Mouse (Mus musculus): ENCODE results near the gene Rpp38. TPM values are rescaled to one million over a fixed set of nuclear protein-coding genes. Genes with fewer than 3 reads are reported as not detected.

The Rpp38 gene
- polyA plus RNA-seq, 1 experiment from 2014 or later = 7.4 TPM

DNA sequence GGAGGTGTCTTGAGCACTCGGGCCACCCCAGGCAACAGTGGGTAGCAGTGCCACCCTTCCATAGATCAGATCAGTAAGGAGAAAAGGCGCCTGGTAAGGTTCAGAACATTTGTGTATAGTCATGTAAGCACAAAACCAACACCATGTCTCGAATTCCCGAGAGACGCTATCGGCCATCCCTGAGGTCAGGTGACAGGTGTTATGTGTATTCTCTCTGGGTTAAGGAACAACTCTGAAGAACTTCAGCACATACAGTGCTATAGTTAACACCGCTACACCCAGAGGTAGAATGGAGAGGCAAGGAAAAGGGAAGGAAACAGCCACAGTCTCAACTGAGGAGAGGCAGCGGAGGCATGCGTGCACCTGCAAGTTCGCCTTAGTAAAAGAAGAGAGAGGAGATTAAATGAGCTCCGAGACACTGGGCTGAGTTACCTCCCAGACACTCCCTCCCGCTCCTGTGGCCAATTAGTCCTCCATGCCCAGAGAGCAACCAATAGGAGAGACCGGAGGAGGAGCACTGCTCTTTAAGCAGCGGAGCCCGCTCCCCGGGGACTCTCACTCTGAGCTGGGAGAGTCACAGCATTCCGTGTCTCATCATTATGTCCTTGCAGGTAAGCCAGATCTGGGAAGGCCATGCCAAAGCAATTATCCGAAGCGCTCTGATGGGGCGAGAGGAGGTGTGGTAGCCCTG is 3.3 kb upstream of the Rpp38 start, which contains the start of gene Acbd7:
Gene Acbd7, plus strand, starts transcription at position 558 of the 691 bp plus-strand sequence.
- peak; percentile 56 for ATAC-seq (ENCODE audit: low read depth)
- H3K4me1 ChIP-seq (ENCODE audit: control insufficient read depth, low read depth, low read length) = peaks cover 19% of the 10 kb centered on the region
- H3K4me2 ChIP-seq (ENCODE audit: low read depth, low read length) = peak within 1 kb of the TSS; percentile 77
- H3K9ac ChIP-seq (ENCODE audit: low read depth, low read length) = peak within 1 kb of the TSS; percentile 40
- WGBS (ENCODE audit: insufficient replicate concordance) = 3% methylated on average over 20 of the region's 20 CpGs
- no peak within 1 kb of the TSS for H3K27ac ChIP-seq (ENCODE audit: low read length)
- H3K36me3 ChIP-seq (ENCODE audit: control insufficient read depth, insufficient read depth) = no peaks in the 10 kb centered on the region
- no peaks in the 10 kb centered on the region for H3K27me3 ChIP-seq (ENCODE audit: control insufficient read depth, insufficient read depth, low read depth, low read length)
- no peaks in the 10 kb centered on the region for H3K9me3 ChIP-seq (replicated peaks; ENCODE audit: control insufficient read depth, low read length)
- H3K4me3 ChIP-seq (ENCODE audit: low read depth, low read length) = peak within 1 kb of the TSS; percentile 52

DNA sequence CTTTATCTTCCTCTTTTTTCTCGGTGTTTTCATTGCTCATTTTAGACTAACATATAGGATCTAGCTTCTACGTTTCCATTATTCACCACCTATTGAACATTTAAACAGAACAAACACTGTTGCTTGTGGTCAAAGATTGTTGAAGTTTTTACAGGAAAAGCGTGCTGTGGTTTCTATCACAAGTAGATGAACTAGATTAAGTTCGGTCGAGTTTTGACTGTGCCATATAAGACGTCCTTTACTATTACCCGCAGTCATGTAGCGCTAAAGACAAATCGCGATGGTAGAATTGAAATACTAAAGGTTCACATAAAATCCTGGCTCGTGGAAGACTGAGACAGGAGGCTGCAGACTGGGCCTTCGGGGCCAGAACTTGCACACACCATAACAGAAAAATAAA is 1.3 kb upstream of the Rpp38 start:
- WGBS (ENCODE audit: insufficient replicate concordance) = 68% methylated on average over 12 of the region's 12 CpGs
- no peak overlapping the region for H3K27ac ChIP-seq (ENCODE audit: low read length)
- H3K4me1 ChIP-seq (ENCODE audit: control insufficient read depth, low read depth, low read length) = peaks cover 19% of the 10 kb centered on the region
- H3K9ac ChIP-seq (ENCODE audit: low read depth, low read length) = no peak overlapping the region
- H3K4me2 ChIP-seq (ENCODE audit: low read depth, low read length) = no peak overlapping the region
- H3K4me3 ChIP-seq (ENCODE audit: low read depth, low read length) = no peak overlapping the region
- no peaks in the 10 kb centered on the region for H3K27me3 ChIP-seq (ENCODE audit: control insufficient read depth, insufficient read depth, low read depth, low read length)
- no peak for ATAC-seq (ENCODE audit: low read depth)
- H3K36me3 ChIP-seq (ENCODE audit: control insufficient read depth, insufficient read depth) = peaks cover 5% of the 10 kb centered on the region
- H3K9me3 ChIP-seq (replicated peaks; ENCODE audit: control insufficient read depth, low read length) = no peaks in the 10 kb centered on the region

DNA sequence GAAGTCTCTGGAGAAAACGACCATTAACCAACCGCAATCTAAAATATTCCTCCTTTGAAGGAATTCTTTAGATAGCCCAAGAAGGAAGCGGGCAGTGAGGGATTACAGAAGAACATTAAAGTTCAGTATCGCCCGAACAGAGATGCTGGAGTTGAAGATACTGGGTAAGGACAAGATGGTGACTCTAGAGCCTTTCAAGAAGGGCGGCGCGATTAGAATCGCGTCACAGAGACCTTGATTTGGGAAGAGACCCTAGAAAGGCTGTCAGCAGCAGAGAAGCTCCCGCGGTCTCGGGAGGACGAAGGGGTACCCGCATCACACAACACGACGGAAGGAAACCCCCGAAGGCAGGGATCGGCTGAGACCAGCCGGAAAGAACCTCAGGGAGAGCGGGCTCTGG is 387 bp downstream of the Rpp38 start:
- Histone ChIP-seq H3K27me3 (ENCODE audit: control insufficient read depth, insufficient read depth, low read depth, low read length) (no peaks in the 10 kb centered on the region), H3K9me3 (replicated peaks; ENCODE audit: control insufficient read depth, low read length) (no peaks in the 10 kb centered on the region), H3K9ac (ENCODE audit: low read depth, low read length) (peak overlapping the region; percentile 67), H3K36me3 (ENCODE audit: control insufficient read depth, insufficient read depth) (peaks cover 13% of the 10 kb centered on the region), H3K4me3 (ENCODE audit: low read depth, low read length) (peak overlapping the region; percentile 70), H3K4me2 (ENCODE audit: low read depth, low read length) (peak overlapping the region; percentile 89), H3K4me1 (ENCODE audit: control insufficient read depth, low read depth, low read length) (peaks cover 19% of the 10 kb centered on the region), H3K27ac (ENCODE audit: low read length) (peak overlapping the region; percentile 65; the same call in 1 of the 2 replicates)
- no peak for ATAC-seq (ENCODE audit: low read depth)
- under 1% methylated on average over 21 of the region's 21 CpGs for WGBS (ENCODE audit: insufficient replicate concordance)

DNA sequence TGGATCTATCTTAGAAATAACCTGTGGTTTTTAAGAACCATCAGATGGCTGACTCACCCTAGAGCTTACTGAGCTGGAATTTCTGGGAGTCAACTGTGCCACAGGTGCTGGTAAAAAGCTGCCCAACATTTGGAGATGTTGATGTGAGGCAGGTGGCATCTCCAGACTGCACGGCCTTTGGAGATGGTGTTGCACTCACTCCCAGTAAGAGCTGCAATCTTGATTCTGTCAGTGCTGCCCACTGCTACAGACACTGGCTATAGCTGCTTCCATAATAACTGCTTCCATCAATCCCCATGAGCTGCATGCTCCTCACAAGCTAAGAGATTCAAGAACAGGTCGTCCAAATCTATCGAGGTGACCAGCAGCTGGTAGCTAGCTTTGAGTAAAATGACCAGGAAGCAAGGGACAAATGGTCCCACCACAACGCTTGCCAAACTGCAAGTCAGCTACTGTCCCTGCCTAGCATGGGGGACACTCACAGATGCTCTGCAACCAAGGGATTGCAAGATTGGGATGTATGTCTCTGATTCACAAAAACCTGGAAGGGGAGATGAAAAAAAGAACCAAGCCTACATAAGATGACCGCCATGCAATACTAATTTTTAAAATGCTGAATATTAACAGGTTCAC is 1.3 kb downstream of the Rpp38 start:
- Histone ChIP-seq H3K36me3 (ENCODE audit: control insufficient read depth, insufficient read depth) (peaks cover 13% of the 10 kb centered on the region), H3K4me3 (ENCODE audit: low read depth, low read length) (peak overlapping the region; percentile 70), H3K4me2 (ENCODE audit: low read depth, low read length) (peak overlapping the region; percentile 89), H3K9ac (ENCODE audit: low read depth, low read length) (peak overlapping the region; percentile 67; the same call in 1 of the 2 replicates), H3K9me3 (replicated peaks; ENCODE audit: control insufficient read depth, low read length) (no peaks in the 10 kb centered on the region), H3K27me3 (ENCODE audit: control insufficient read depth, insufficient read depth, low read depth, low read length) (no peaks in the 10 kb centered on the region), H3K4me1 (ENCODE audit: control insufficient read depth, low read depth, low read length) (peaks cover 17% of the 10 kb centered on the region), H3K27ac (ENCODE audit: low read length) (no peak overlapping the region; the same call in 1 of the 2 replicates)
- WGBS (ENCODE audit: insufficient replicate concordance) = 42% methylated on average over 5 of the region's 5 CpGs
- ATAC-seq (ENCODE audit: low read depth) = no peak

- Histone ChIP-seq H3K27ac (ENCODE audit: low read length) (no peak overlapping the region), H3K9me3 (replicated peaks; ENCODE audit: control insufficient read depth, low read length) (no peaks in the 10 kb centered on the region), H3K36me3 (ENCODE audit: control insufficient read depth, insufficient read depth) (peaks cover 31% of the 10 kb centered on the region), H3K4me2 (ENCODE audit: low read depth, low read length) (no peak overlapping the region), H3K27me3 (ENCODE audit: control insufficient read depth, insufficient read depth, low read depth, low read length) (no peaks in the 10 kb centered on the region), H3K4me3 (ENCODE audit: low read depth, low read length) (no peak overlapping the region), H3K9ac (ENCODE audit: low read depth, low read length) (no peak overlapping the region), H3K4me1 (ENCODE audit: control insufficient read depth, low read depth, low read length) (peaks cover 9% of the 10 kb centered on the region)
- ATAC-seq (ENCODE audit: low read depth) = no peak
- 18% methylated on average over 1 of the region's 1 CpGs for WGBS (ENCODE audit: insufficient replicate concordance)
These were observed 5.1 kb downstream of the Rpp38 start for GRCm38 (mm10) chr2:3327351-3327750.

DNA sequence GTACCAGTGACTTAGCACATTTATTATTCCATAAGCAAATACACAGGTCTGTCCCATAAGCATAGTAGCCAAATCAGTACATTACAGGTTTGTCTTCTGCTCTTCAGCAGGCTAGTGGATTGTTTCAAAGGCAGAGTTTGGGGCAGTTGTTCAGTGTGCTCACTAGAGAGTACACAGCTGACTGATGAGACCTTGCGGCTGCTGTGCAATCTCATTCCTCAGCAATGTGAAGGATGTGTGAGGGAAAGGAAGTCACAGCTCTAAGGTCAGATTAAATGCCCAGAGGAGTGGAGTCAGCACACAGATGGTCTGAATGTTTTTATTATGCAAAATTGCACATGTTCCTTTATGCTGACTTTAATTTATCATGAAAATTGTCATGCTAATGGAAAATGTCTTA is 5.9 kb downstream of the Rpp38 start:
- Histone ChIP-seq H3K27me3 (ENCODE audit: control insufficient read depth, insufficient read depth, low read depth, low read length) (no peaks in the 10 kb centered on the region), H3K4me2 (ENCODE audit: low read depth, low read length) (no peak overlapping the region), H3K36me3 (ENCODE audit: control insufficient read depth, insufficient read depth) (peaks cover 31% of the 10 kb centered on the region), H3K4me1 (ENCODE audit: control insufficient read depth, low read depth, low read length) (peaks cover 7% of the 10 kb centered on the region), H3K27ac (ENCODE audit: low read length) (no peak overlapping the region), H3K9ac (ENCODE audit: low read depth, low read length) (no peak overlapping the region), H3K4me3 (ENCODE audit: low read depth, low read length) (no peak overlapping the region), H3K9me3 (replicated peaks; ENCODE audit: control insufficient read depth, low read length) (no peaks in the 10 kb centered on the region)
- no peak for ATAC-seq (ENCODE audit: low read depth)
- WGBS (ENCODE audit: insufficient replicate concordance) = 94% methylated on average over 1 of the region's 1 CpGs

DNA sequence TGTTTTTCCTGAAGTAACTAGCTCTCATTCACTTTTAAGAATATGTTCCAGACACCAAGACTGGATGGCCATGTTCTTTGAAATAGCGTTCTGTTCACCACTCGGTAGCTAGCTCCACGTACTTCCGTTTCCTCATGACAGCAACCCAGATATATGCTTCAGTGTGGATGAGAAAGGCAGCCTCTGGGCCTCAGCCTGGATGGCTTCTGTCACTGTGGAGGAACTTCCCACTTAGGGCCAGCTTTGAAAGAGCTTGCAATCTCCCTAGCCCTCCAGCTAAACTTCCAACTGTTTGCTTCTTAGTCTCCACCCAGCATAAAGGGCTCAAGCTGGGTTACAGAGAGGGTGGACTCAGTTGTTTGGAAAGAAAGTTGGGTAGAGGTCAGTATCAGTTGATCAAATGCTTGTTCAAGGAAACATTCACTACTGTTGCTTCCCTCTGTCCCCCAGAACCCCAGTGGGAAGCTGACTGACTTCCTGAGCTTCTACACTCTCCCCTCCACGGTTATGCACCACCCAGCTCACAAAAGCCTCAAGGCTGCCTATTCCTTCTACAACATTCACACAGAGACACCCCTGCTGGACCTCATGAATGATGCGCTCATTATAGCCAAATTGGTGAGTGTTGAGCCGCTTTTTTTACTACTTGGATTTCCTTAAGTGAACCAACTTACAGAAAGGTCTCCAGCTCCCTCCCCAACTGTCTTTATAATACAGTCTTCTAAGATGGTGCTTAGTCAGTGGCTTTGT is 7.9 kb downstream of the Rpp38 start:
- H3K4me2 ChIP-seq (ENCODE audit: low read depth, low read length) = no peak overlapping the region
- no peaks in the 10 kb centered on the region for H3K9me3 ChIP-seq (replicated peaks; ENCODE audit: control insufficient read depth, low read length)
- ATAC-seq (ENCODE audit: low read depth) = no peak
- H3K9ac ChIP-seq (ENCODE audit: low read depth, low read length) = no peak overlapping the region
- H3K27ac ChIP-seq (ENCODE audit: low read length) = no peak overlapping the region
- H3K4me3 ChIP-seq (ENCODE audit: low read depth, low read length) = no peak overlapping the region
- 83% methylated on average over 7 of the region's 7 CpGs for WGBS (ENCODE audit: insufficient replicate concordance)
- peaks cover 30% of the 10 kb centered on the region for H3K36me3 ChIP-seq (ENCODE audit: control insufficient read depth, insufficient read depth)
- H3K27me3 ChIP-seq (ENCODE audit: control insufficient read depth, insufficient read depth, low read depth, low read length) = no peaks in the 10 kb centered on the region
- H3K4me1 ChIP-seq (ENCODE audit: control insufficient read depth, low read depth, low read length) = no peaks in the 10 kb centered on the region

DNA sequence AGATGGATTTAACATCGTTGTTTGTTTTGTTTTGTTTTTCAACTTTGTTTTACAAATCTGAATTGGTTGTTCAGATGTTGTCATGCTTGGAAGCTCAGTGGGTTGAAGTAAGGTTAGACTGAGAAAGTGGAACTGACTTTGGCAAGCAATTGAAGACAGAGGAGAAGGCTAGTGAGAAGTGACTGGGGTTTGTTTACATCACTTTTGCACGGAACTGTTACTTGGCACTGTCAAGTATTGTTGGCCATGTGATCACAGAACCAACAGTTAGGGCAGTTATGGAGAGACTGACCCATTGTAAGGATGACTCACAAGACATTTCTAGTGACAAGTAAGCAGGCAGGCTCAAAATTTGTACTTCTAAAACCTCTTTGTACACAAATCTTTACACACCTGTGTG is 9.3 kb downstream of the Rpp38 start:
- Histone ChIP-seq H3K27ac (ENCODE audit: low read length) (no peak overlapping the region), H3K36me3 (ENCODE audit: control insufficient read depth, insufficient read depth) (peaks cover 22% of the 10 kb centered on the region), H3K4me3 (ENCODE audit: low read depth, low read length) (no peak overlapping the region), H3K4me2 (ENCODE audit: low read depth, low read length) (no peak overlapping the region), H3K27me3 (ENCODE audit: control insufficient read depth, insufficient read depth, low read depth, low read length) (no peaks in the 10 kb centered on the region), H3K4me1 (ENCODE audit: control insufficient read depth, low read depth, low read length) (no peaks in the 10 kb centered on the region), H3K9me3 (replicated peaks; ENCODE audit: control insufficient read depth, low read length) (no peaks in the 10 kb centered on the region), H3K9ac (ENCODE audit: low read depth, low read length) (no peak overlapping the region)
- WGBS (ENCODE audit: insufficient replicate concordance) = 73% methylated on average over 2 of the region's 2 CpGs
- no peak for ATAC-seq (ENCODE audit: low read depth)
